Mouse (Mus musculus) hindbrain, embryonic 10.5 days (tissue): ENCODE measurements around the gene Krt12. TPM values are rescaled to one million over a fixed set of nuclear protein-coding genes. Genes with fewer than 3 reads are reported as not detected.

Experiments used
- polyA plus RNA-seq: library from polyadenylated mRNA; unstranded; fragments of >200 nt; fragmentation: Nextera tagmentation; extraction: Ambion mirVana; gene quantifications from 2 replicates; pipeline ENCODE4 v1.2.1, GENCODE M21; 2016

Gene Krt12
- polyA plus RNA-seq, 1 experiment from 2014 or later = 0.09 TPM

Other genes with a start within 250 kb of the Krt12 start
- 289 and 317 TPM in 2 replicates for gene Smarce1, start 191.2 kb downstream of the Krt12 start, polyA plus RNA-seq
- 0.15 and 0.59 TPM in 2 replicates for gene Krt222, start 178.2 kb downstream of the Krt12 start, polyA plus RNA-seq
- not detected in 2 replicates for gene Krt24, start 137.0 kb downstream of the Krt12 start, polyA plus RNA-seq
- gene Krt25, start 99.3 kb downstream of the Krt12 start, polyA plus RNA-seq = 0.07 TPM in 1 of 2 replicates, not detected in the other
- 0.12 and 0.43 TPM in 2 replicates for gene Krt26, start 84.3 kb downstream of the Krt12 start, polyA plus RNA-seq
- not detected in 2 replicates for gene Krt27, start 71.2 kb downstream of the Krt12 start, polyA plus RNA-seq
- 0.25 and 0.26 TPM in 2 replicates for gene Krt28, start 47.4 kb downstream of the Krt12 start, polyA plus RNA-seq
- 22.4 and 27.4 TPM in 2 replicates for gene Krt10, start 32.9 kb downstream of the Krt12 start, polyA plus RNA-seq
- gene Krt20, start 15.9 kb upstream of the Krt12 start, polyA plus RNA-seq = 0.35 and 1.6 TPM in 2 replicates
- 0.24 TPM in 1 of 2 replicates, not detected in the other for gene Krt23, start 70.9 kb upstream of the Krt12 start, polyA plus RNA-seq
- not detected in 2 replicates for gene Krt39, start 99.1 kb upstream of the Krt12 start, polyA plus RNA-seq
- not detected in 2 replicates for gene Krt40, start 120.9 kb upstream of the Krt12 start, polyA plus RNA-seq
- gene Krtap3-3, start 128.6 kb upstream of the Krt12 start, polyA plus RNA-seq = not detected in 2 replicates
- not detected in 2 replicates for gene Krtap3-2, start 134.6 kb upstream of the Krt12 start, polyA plus RNA-seq
- not detected in 2 replicates for gene Gm11939, start 137.2 kb upstream of the Krt12 start, polyA plus RNA-seq
- gene Krtap3-1, start 144.4 kb upstream of the Krt12 start, polyA plus RNA-seq = not detected in 2 replicates
- gene Krtap1-5, start 158.8 kb upstream of the Krt12 start, polyA plus RNA-seq = not detected in 2 replicates
- gene Krtap1-4, start 161.4 kb upstream of the Krt12 start, polyA plus RNA-seq = not detected in 2 replicates
- not detected in 2 replicates for gene Krtap1-3, start 169.1 kb upstream of the Krt12 start, polyA plus RNA-seq
- not detected in 2 replicates for gene Krtap9-3, start 175.8 kb upstream of the Krt12 start, polyA plus RNA-seq
- gene Gm11938, start 181.0 kb upstream of the Krt12 start, polyA plus RNA-seq = not detected in 2 replicates
- not detected in 2 replicates for gene Gm11937, start 187.9 kb upstream of the Krt12 start, polyA plus RNA-seq
- gene Krtap2-4, start 192.6 kb upstream of the Krt12 start, polyA plus RNA-seq = not detected in 2 replicates
- gene Gm11562, start 198.2 kb upstream of the Krt12 start, polyA plus RNA-seq = not detected in 2 replicates
- gene Krtap4-1, start 206.0 kb upstream of the Krt12 start, polyA plus RNA-seq = not detected in 2 replicates
- gene Krtap4-2, start 212.8 kb upstream of the Krt12 start, polyA plus RNA-seq = not detected in 2 replicates
- not detected in 2 replicates for gene Krtap4-7, start 221.8 kb upstream of the Krt12 start, polyA plus RNA-seq
- not detected in 2 replicates for gene Gm11555, start 228.0 kb upstream of the Krt12 start, polyA plus RNA-seq
- not detected in 2 replicates for gene Gm11563, start 236.7 kb upstream of the Krt12 start, polyA plus RNA-seq
- not detected in 2 replicates for gene Krtap4-6, start 243.7 kb upstream of the Krt12 start, polyA plus RNA-seq